Mouse (Mus musculus) hindbrain, embryonic 16.5 days (tissue): ENCODE measurements around the gene Agtpbp1. TPM values are rescaled to one million over a fixed set of nuclear protein-coding genes. Genes with fewer than 3 reads are reported as not detected.

ENCODE experiments used
- ATAC-seq: fragments of 200-750 bp; cut with Nextera tagmentation; 2 replicates; pipeline ENCODE4 v1.8.0; 2017; ENCODE audit warnings: moderate TSS enrichment, moderate library complexity
- H3K27ac ChIP-seq: fragments of 300-500 bp; sonication (generic); 2 replicates; pipeline ENCODE4 v1.5.1; 2014; ENCODE audit warnings: low read depth, mild to moderate bottlenecking, control low read depth, low read length, moderate library complexity
- H3K27me3 ChIP-seq: fragments of 300-500 bp; sonication (generic); replicated peaks from 2 replicates; pipeline ENCODE4 v1.6.1; 2014; ENCODE audit warnings: low read length; ENCODE audit not compliant: control insufficient read depth, insufficient read depth
- H3K36me3 ChIP-seq: fragments of 300-500 bp; sonication (generic); 2 replicates; pipeline ENCODE4 v1.6.1; 2014; ENCODE audit warnings: mild to moderate bottlenecking, low read length, moderate library complexity, mixed read lengths; ENCODE audit not compliant: control insufficient read depth, insufficient read depth
- H3K4me1 ChIP-seq: fragments of 300-500 bp; sonication (generic); 2 replicates; pipeline ENCODE4 v1.6.1; 2014; ENCODE audit warnings: low read depth, low read length; ENCODE audit not compliant: control insufficient read depth, insufficient read depth
- H3K4me2 ChIP-seq: fragments of 300-500 bp; sonication (generic); 2 replicates; pipeline ENCODE4 v1.6.1; 2014; ENCODE audit warnings: mild to moderate bottlenecking, low read length, control low read depth, moderate library complexity
- H3K4me3 ChIP-seq: fragments of 300-500 bp; sonication (generic); 2 replicates; pipeline ENCODE4 v1.5.1; 2014; ENCODE audit warnings: mild to moderate bottlenecking, low read length, control low read depth, moderate library complexity
- H3K9ac ChIP-seq: fragments of 300-500 bp; sonication (generic); 2 replicates; pipeline ENCODE4 v1.6.1; 2014; ENCODE audit warnings: low read depth, mild to moderate bottlenecking, control low read depth, low read length, moderate library complexity
- H3K9me3 ChIP-seq: fragments of 300-500 bp; sonication (generic); 2 replicates; pipeline ENCODE4 v1.6.1; 2014; ENCODE audit warnings: mild to moderate bottlenecking, low read length, moderate library complexity; ENCODE audit not compliant: control insufficient read depth
- WGBS: fragments of 180-500 bp; shearing (Covaris S2); extraction: QIAGEN DNeasy Blood & Tissue Kit; methylation state at CpG from one replicate; pipeline ENCODE4 v1.1.7; 2014; 5-methylcytosine and 5-hydroxymethylcytosine counted together
- polyA plus RNA-seq: library from polyadenylated mRNA; unstranded; fragments of >200 nt; fragmentation: Nextera tagmentation; extraction: Ambion mirVana; gene quantifications from 2 replicates; pipeline ENCODE4 v1.2.1, GENCODE M21; 2015

Gene Agtpbp1
- polyA plus RNA-seq, 1 experiment from 2014 or later = 69.0 TPM

DNA sequence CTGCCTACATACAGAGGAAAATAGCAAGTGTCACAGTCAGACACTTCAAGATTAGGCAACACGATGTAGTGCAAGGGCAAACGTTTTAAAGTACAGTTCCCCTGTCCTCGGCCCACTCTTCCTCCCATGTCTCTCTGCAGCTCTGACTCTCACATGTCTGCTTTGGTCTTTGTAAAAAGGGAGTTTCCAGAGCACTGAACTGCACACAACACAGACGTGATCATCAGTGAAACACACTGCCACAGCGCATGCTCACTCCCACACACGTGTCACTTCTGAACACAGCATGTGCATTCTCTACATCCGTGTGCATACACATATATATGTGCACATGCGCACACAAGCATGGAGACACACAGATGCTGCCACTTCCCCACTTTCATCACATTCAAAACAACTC is 54.5 kb downstream of the Agtpbp1 start:
- H3K36me3 ChIP-seq = peaks cover 23% of the 10 kb centered on the region
- H3K27me3 ChIP-seq = no peaks in the 10 kb centered on the region
- H3K4me1 ChIP-seq = no peaks in the 10 kb centered on the region
- H3K4me2 ChIP-seq = no peak overlapping the region
- H3K4me3 ChIP-seq = no peak overlapping the region
- no peaks in the 10 kb centered on the region for H3K9me3 ChIP-seq
- H3K27ac ChIP-seq = no peak overlapping the region
- ATAC-seq = no peak
- no peak overlapping the region for H3K9ac ChIP-seq
- WGBS = 96% methylated on average over 8 of the region's 8 CpGs

DNA sequence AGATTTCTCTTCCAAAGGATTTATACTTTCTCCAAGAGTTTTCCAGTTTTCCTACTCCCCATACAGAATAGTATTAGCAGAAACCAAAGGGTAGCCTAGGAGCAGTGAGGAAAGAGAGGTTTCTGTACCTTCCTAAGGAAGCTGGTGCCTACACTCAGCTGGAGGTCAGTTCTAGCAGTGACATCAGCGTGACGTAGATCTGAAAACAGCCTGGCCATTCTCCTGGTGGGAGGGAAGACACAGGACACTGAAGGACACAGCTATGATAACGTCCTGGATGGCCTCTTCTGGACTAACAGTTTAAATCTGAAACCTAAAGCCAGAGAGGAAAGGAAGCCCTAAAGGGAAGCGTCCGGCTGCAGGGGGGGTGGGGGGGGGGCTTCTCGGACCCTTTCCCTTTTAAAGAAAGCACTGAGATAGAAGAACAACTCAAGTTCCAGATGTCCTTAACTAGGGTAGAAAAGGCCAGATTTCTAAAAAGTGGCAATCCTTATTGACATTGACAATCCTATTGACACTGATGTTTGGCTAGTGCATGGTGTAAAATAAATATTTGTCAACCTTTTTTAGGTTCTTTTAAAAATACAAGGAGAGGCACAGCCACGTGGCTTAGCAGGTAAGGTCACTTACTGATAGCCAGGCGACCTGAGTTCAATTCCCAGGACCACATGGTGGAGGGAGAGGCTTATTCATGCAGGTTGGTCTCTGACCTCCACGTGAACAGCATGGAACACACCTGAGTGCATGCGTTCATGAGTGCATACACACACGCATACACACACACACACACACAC is 63.6 kb downstream of the Agtpbp1 start:
- Histone ChIP-seq H3K4me3 (no peak overlapping the region), H3K36me3 (peaks cover 7% of the 10 kb centered on the region), H3K27ac (no peak overlapping the region), H3K9ac (no peak overlapping the region), H3K4me1 (no peaks in the 10 kb centered on the region), H3K4me2 (no peak overlapping the region), H3K27me3 (no peaks in the 10 kb centered on the region), H3K9me3 (no peaks in the 10 kb centered on the region)
- 81% methylated on average over 11 of the region's 11 CpGs for WGBS
- ATAC-seq = no peak

DNA sequence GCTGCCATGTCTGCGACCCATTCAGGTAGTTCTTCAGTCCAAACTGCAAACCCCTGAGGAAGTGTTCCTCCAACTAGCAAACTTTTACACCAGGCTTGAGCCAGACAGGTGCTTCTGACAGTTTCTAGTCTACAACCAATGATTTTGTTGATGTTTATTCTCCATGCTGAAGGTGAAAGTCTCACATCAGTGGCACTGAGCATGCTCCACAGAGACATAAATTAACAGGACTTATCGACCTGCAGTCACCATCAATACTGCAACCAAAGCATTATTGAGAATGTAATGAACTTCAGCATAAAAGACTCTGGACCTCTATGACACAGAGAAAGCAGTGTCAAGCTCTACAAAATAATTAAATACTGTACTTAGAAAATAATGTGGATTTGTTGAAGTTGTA is 64.2 kb downstream of the Agtpbp1 start:
- ATAC-seq = no peak
- WGBS = 95% methylated on average over 2 of the region's 2 CpGs

DNA sequence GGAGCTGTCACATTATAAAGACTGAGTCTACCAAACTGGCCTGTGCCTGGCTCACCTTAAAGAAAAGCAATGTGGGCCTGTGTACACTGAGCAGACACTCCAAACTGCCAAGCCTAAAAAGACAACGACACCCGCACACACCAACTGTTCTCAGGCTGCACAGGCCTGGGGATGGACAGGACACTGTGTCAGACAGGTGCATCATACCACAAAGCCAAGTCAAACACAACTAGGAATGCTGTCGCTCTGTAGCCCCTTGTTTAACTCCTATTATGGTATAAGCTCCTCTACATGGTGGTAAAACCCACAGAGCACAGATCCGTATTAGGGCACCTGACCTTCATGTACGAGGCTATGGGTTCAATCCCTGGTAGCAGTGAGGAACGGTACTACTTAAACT is 65.5 kb downstream of the Agtpbp1 start:
- Histone ChIP-seq H3K4me1 (no peaks in the 10 kb centered on the region), H3K36me3 (peaks cover 9% of the 10 kb centered on the region), H3K9ac (no peak overlapping the region), H3K4me2 (no peak overlapping the region), H3K4me3 (no peak overlapping the region), H3K27ac (no peak overlapping the region), H3K27me3 (no peaks in the 10 kb centered on the region), H3K9me3 (no peaks in the 10 kb centered on the region)
- no peak for ATAC-seq
- WGBS = 94% methylated on average over 6 of the region's 6 CpGs

More for the DNA sequence above, 64.2 kb downstream of the Agtpbp1 start:
- Histone ChIP-seq H3K27ac (no peak overlapping the region), H3K36me3 (peaks cover 7% of the 10 kb centered on the region), H3K4me1 (no peaks in the 10 kb centered on the region), H3K4me2 (no peak overlapping the region), H3K4me3 (no peak overlapping the region), H3K9me3 (no peaks in the 10 kb centered on the region), H3K27me3 (no peaks in the 10 kb centered on the region), H3K9ac (no peak overlapping the region)

DNA sequence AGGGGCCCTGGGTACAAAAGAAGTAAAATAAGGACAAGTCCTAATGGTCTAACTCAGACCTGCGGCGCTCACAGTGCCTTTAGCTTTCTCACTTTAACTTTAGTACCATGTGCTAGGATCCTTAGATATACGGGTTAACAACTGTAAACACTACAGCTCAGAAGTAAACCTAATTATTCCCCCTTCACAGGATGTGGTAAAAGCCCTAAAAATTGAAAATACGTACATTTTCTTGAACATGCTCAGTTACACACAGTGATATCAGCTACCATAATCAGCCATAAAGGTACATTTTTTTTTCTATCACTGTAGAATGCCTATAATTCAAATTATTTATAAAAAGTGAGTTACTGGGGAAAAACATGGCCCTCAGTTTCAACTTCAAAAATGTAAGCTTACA is 67.0 kb downstream of the Agtpbp1 start:
- Histone ChIP-seq H3K9ac (no peak overlapping the region), H3K4me1 (no peaks in the 10 kb centered on the region), H3K27me3 (no peaks in the 10 kb centered on the region), H3K27ac (no peak overlapping the region), H3K9me3 (no peaks in the 10 kb centered on the region), H3K36me3 (peaks cover 7% of the 10 kb centered on the region), H3K4me2 (no peak overlapping the region), H3K4me3 (no peak overlapping the region)
- 68% methylated on average over 4 of the region's 4 CpGs for WGBS
- no peak for ATAC-seq

DNA sequence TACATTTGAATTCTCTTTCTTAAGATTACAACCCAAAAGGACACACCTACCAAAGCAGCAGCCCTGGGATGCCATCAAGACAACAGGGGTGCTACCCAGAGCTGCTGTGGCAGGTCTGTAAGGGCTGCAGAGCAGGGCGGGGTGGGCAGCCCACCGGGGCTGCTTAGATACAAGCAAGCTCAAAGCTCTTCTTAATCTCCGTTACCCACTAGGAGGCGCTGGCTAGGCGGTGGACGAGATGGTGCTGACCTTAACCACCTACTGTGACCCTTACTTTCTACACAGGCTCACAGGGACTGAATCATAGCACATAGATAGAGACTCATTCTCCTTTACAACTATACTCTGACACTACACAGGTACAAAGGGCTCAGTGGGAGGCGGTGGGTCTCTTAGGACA is 70.0 kb downstream of the Agtpbp1 start:
- WGBS = 20% methylated on average over 7 of the region's 7 CpGs

DNA sequence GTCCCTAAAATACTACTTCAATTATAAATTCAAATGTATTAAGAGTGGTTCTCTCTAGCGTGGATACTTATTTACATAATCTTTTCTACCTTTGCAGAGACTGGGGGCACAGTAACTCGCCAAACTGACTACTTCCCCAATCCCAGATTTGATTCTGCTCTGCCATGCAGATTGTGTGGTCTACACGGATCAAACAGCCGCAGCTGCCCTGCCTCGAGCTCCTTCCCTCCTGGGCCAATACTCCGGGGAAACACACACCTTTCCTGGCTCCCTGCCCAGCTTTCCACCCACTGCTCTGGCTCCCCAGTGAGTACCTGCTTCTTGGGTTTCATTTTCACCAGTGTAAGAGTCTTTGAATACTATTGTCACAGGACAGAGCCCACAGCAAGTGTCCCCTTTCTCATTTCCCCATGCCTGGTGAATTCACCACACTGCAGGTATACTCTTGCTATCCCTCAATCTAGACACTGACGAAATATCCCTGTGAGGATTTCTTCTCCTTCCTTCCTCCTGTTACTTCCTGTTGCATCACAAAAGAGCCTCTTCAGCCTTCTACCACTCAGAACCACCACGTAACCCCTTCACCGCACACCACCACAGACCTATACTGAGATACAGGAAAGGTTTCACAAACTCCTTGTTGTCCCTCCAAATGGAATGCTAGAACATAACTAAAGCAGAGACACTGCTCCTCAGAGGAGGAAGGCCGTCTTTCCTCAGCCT is 75.2 kb downstream of the Agtpbp1 start:
- H3K4me3 ChIP-seq = no peak overlapping the region
- H3K27me3 ChIP-seq = no peaks in the 10 kb centered on the region
- ATAC-seq = no peak
- H3K9ac ChIP-seq = no peak overlapping the region
- H3K27ac ChIP-seq = no peak overlapping the region
- WGBS = 71% methylated on average over 10 of the region's 10 CpGs
- peaks cover 19% of the 10 kb centered on the region for H3K36me3 ChIP-seq
- no peaks in the 10 kb centered on the region; the same call in 1 of the 2 replicates for H3K4me1 ChIP-seq
- H3K9me3 ChIP-seq = no peaks in the 10 kb centered on the region
- no peak overlapping the region for H3K4me2 ChIP-seq

More for the DNA sequence above, 70.0 kb downstream of the Agtpbp1 start:
- peaks cover 12% of the 10 kb centered on the region for H3K36me3 ChIP-seq
- ATAC-seq = no peak
- no peaks in the 10 kb centered on the region for H3K9me3 ChIP-seq
- H3K4me2 ChIP-seq = no peak overlapping the region
- H3K27ac ChIP-seq = no peak overlapping the region
- H3K27me3 ChIP-seq = no peaks in the 10 kb centered on the region
- no peaks in the 10 kb centered on the region for H3K4me1 ChIP-seq
- H3K4me3 ChIP-seq = no peak overlapping the region
- H3K9ac ChIP-seq = no peak overlapping the region

DNA sequence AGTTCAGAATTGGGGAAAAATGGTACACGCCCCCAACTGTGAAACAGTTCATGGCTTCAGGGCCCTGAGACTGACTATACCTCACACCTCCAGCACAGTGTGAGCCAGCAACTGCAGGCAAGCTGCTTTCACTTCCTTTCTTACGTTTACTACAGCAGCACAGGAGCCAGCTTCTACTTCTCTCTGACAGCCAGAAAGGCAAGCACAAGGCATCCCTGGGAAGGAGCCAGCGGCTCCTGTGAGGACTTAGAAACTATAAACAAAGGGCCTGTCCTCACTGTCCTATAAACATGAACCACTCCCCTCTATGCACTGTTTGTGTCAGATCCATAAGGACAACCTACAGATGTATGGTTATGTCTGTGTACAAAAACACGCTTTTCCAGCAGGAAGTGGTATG is 76.4 kb downstream of the Agtpbp1 start:
- ATAC-seq = no peak
- no peak overlapping the region for H3K4me2 ChIP-seq
- WGBS = 62% methylated on average over 4 of the region's 4 CpGs
- H3K9ac ChIP-seq = no peak overlapping the region
- H3K9me3 ChIP-seq = no peaks in the 10 kb centered on the region
- no peaks in the 10 kb centered on the region; the same call in 1 of the 2 replicates for H3K4me1 ChIP-seq
- peaks cover 20% of the 10 kb centered on the region for H3K36me3 ChIP-seq
- H3K4me3 ChIP-seq = no peak overlapping the region
- H3K27ac ChIP-seq = no peak overlapping the region
- H3K27me3 ChIP-seq = no peaks in the 10 kb centered on the region

DNA sequence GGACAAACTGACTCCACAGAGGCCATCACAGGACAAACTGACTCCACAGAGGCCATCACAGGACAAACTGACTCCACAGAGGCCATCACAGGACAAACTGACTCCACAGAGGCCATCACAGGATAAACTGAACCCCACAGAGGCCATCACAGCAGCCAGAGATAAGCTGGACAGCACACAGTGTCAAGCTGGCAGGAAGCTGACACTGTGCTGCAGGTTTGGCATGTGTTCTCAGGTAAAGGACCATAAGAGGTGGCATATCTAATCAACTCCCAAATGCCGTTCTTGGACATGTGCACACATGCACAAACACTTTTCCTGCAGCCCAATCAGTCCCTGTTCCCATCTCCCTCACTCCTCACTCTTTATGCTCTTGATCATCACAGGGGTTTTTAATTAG is 78.6 kb downstream of the Agtpbp1 start:
- no peaks in the 10 kb centered on the region for H3K27me3 ChIP-seq
- no peak overlapping the region for H3K27ac ChIP-seq
- ATAC-seq = no peak
- no peak overlapping the region for H3K4me2 ChIP-seq
- 86% methylated on average over 1 of the region's 1 CpGs for WGBS
- no peak overlapping the region for H3K4me3 ChIP-seq
- H3K9ac ChIP-seq = no peak overlapping the region
- H3K9me3 ChIP-seq = no peaks in the 10 kb centered on the region
- H3K4me1 ChIP-seq = no peaks in the 10 kb centered on the region; the same call in 1 of the 2 replicates
- H3K36me3 ChIP-seq = peaks cover 12% of the 10 kb centered on the region
